Mouse (Mus musculus): ENCODE data around the gene Iqgap2. TPM values are rescaled to one million over a fixed set of nuclear protein-coding genes. Genes with fewer than 3 reads are reported as not detected.

Iqgap2 gene
- total and polyA plus RNA-seq, 3 experiments, result 0.08 to 0.14 (median 0.11) TPM

- in situ Hi-C loops (cut with MboI; ENCODE audit: low pct_ligation_motif_present, low pct_unique_long_range_greater_than_20kb, low sequenced_read_pairs), result no loop called here
- dilution Hi-C loops (cut with MboI; ENCODE audit: extremely low pct_ligation_motif_present, extremely low pct_unique_long_range_greater_than_20kb, low sequenced_read_pairs), result no loop called here
- H3K4me2 ChIP-seq (ENCODE audit: insufficient read depth, low read depth, poor library complexity, severe bottlenecking), result no peak overlapping the region
- H3K9ac ChIP-seq (ENCODE audit: insufficient read depth, low read depth), result no peak overlapping the region
- H3K36me3 ChIP-seq (replicated peaks in 1 of 2; ENCODE audit: control insufficient read depth in 1 of 2, insufficient read depth in 1 of 2, low read length in 1 of 2), result no peaks in the 10 kb centered on the region
- no peak overlapping the region for H3K27ac ChIP-seq (ENCODE audit: insufficient read depth, low read depth)
- H3K79me2 ChIP-seq (replicated peaks; ENCODE audit: control insufficient read depth, extremely low read depth, insufficient read depth, poor library complexity, severe bottlenecking), result no peaks in the 10 kb centered on the region
- H3K4me3 ChIP-seq (replicated peaks in 1 of 3; ENCODE audit: low read depth in 2 of 3, low read length in 2 of 3, poor library complexity in 1 of 3), result no peak overlapping the region
- no peak for TF ChIP-seq USF2 (conservative IDR thresholded peaks at IDR 0.05; ENCODE audit: low read depth, low read length)
- TF ChIP-seq IRF4 (IDR thresholded peaks at IDR 0.05; ENCODE audit: low read depth, low read length), result no peak
- TF ChIP-seq MAFK (IDR thresholded peaks at IDR 0.05; ENCODE audit: insufficient replicate concordance, low read length), result no peak
- no peak for TF ChIP-seq POLR2AphosphoS2 (IDR thresholded peaks at IDR 0.05; ENCODE audit: low read depth, low read length)
- no peak for TF ChIP-seq POLR2A (IDR thresholded peaks at IDR 0.05; ENCODE audit: low read depth, low read length)
- TF ChIP-seq JUN (IDR thresholded peaks at IDR 0.05; ENCODE audit: insufficient read depth, low read depth, low read length), result no peak
- no peak for TF ChIP-seq SIN3A (IDR thresholded peaks at IDR 0.05; ENCODE audit: low read length)
- TF ChIP-seq MXI1 (IDR thresholded peaks at IDR 0.05; ENCODE audit: low read depth, low read length), result no peak
- TF ChIP-seq JUND (conservative IDR thresholded peaks at IDR 0.05; ENCODE audit: low read depth, low read length), result no peak
- TF ChIP-seq MYC (IDR thresholded peaks at IDR 0.05; ENCODE audit: low read depth, low read length), result no peak
- no peak for TF ChIP-seq EP300 (IDR thresholded peaks at IDR 0.05; ENCODE audit: low read length)
- DNase-seq (ENCODE audit: extremely low read depth), result no peak
- H3K4me1 ChIP-seq (ENCODE audit: control insufficient read depth in 1 of 2, insufficient read depth in 2 of 2), result no peaks in the 10 kb centered on the region
- H3K27me3 ChIP-seq (replicated peaks), result no peaks in the 10 kb centered on the region
- H3K9me3 ChIP-seq (replicated peaks; ENCODE audit: low read length), result no peaks in the 10 kb centered on the region
These were observed 40.1 kb downstream of the Iqgap2 start for GRCm38 (mm10) chr13:95851611-95852010.

GRCm38 (mm10) chr13:95850451-95850850 lies 41.3 kb downstream of the Iqgap2 start:
- in situ Hi-C loops (cut with MboI; ENCODE audit: low pct_ligation_motif_present, low pct_unique_long_range_greater_than_20kb, low sequenced_read_pairs) (no loop called here), dilution Hi-C loops (cut with MboI; ENCODE audit: extremely low pct_ligation_motif_present, extremely low pct_unique_long_range_greater_than_20kb, low sequenced_read_pairs) (no loop called here)
- H3K4me2 ChIP-seq (ENCODE audit: insufficient read depth, low read depth, poor library complexity, severe bottlenecking), result no peak overlapping the region
- no peaks in the 10 kb centered on the region for H3K27me3 ChIP-seq (replicated peaks)
- H3K9me3 ChIP-seq (replicated peaks; ENCODE audit: low read length), result no peaks in the 10 kb centered on the region
- no peaks in the 10 kb centered on the region for H3K79me2 ChIP-seq (replicated peaks; ENCODE audit: control insufficient read depth, extremely low read depth, insufficient read depth, poor library complexity, severe bottlenecking)
- no peak overlapping the region for H3K4me3 ChIP-seq (replicated peaks in 1 of 3; ENCODE audit: low read depth in 2 of 3, low read length in 2 of 3, poor library complexity in 1 of 3)
- H3K9ac ChIP-seq (ENCODE audit: insufficient read depth, low read depth), result no peak overlapping the region
- H3K4me1 ChIP-seq (ENCODE audit: control insufficient read depth in 1 of 2, insufficient read depth in 2 of 2), result no peaks in the 10 kb centered on the region
- no peak for DNase-seq (ENCODE audit: extremely low read depth)
- TF ChIP-seq UBTF (IDR thresholded peaks at IDR 0.05; ENCODE audit: low read depth, low read length) (no peak), TBP (conservative IDR thresholded peaks at IDR 0.05; ENCODE audit: low read depth, low read length) (no peak), ZC3H11A (IDR thresholded peaks at IDR 0.05; ENCODE audit: low read depth, low read length) (no peak), MXI1 (IDR thresholded peaks at IDR 0.05; ENCODE audit: low read depth, low read length) (no peak), NELFE (IDR thresholded peaks at IDR 0.05; ENCODE audit: low read depth, low read length) (no peak), PAX5 (IDR thresholded peaks at IDR 0.05; ENCODE audit: low read length) (no peak), MAX (IDR thresholded peaks at IDR 0.05; ENCODE audit: low read length) (no peak), ZNF384 (IDR thresholded peaks at IDR 0.05; ENCODE audit: low read depth, low read length) (no peak), E2F4 (IDR thresholded peaks at IDR 0.05; ENCODE audit: insufficient replicate concordance, low read depth, low read length) (no peak), POLR2A (IDR thresholded peaks at IDR 0.05; ENCODE audit: low read depth, low read length) (no peak), USF1 (IDR thresholded peaks at IDR 0.05; ENCODE audit: low read depth, low read length) (no peak), POLR2AphosphoS2 (IDR thresholded peaks at IDR 0.05; ENCODE audit: low read depth, low read length) (no peak), MAZ (IDR thresholded peaks at IDR 0.05; ENCODE audit: low read depth, low read length) (no peak), MAFK (IDR thresholded peaks at IDR 0.05; ENCODE audit: insufficient replicate concordance, low read length) (no peak), SIN3A (IDR thresholded peaks at IDR 0.05; ENCODE audit: low read length) (no peak), GABPA (IDR thresholded peaks at IDR 0.05; ENCODE audit: insufficient replicate concordance, low read depth, low read length) (no peak), NRF1 (IDR thresholded peaks at IDR 0.05; ENCODE audit: low read depth, low read length) (no peak)
- H3K27ac ChIP-seq (ENCODE audit: insufficient read depth, low read depth), result no peak overlapping the region
- no peaks in the 10 kb centered on the region for H3K36me3 ChIP-seq (replicated peaks in 1 of 2; ENCODE audit: control insufficient read depth in 1 of 2, insufficient read depth in 1 of 2, low read length in 1 of 2)
